Mouse (Mus musculus): ENCODE measurements at regions not wholly inside any gene's neighbourhood (a gene's known extent, or its start where the extent isn't known, plus 50 kb on each side); places are given as distances from the start of the nearest gene placed in this dataset.

DNA sequence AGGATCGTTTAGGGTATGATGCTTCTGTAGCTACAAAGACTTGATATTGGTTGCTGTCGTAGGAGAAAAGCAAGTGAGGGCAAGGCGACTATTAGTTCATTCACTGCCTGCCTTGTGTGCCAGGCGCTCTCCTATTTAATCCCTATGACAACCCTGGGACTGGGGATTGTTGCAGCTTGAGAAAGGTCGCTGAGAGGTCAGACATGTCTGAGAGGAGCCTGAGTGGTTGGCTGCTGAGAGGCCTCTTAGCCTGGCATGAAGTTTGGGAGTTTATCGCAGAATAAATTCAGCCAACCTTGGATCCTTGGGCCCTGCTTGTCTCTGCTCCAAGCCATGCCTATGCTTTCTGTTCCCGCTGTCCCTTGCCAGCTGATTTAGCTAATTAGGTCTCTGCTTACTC lies 65.9 kb upstream of the Gjb5 start:
- TF ChIP-seq POLR2A (IDR thresholded peaks at IDR 0.05; ENCODE audit: insufficient read length, low read depth) (no peak), MAX (IDR thresholded peaks at IDR 0.05; ENCODE audit: low read depth) (no peak), USF1 (IDR thresholded peaks at IDR 0.05; ENCODE audit: low read depth) (no peak), POLR2AphosphoS2 (IDR thresholded peaks at IDR 0.05; ENCODE audit: insufficient read length, low read depth) (no peak), MYOG (IDR thresholded peaks at IDR 0.05; ENCODE audit: control insufficient read depth in 1 of 3, insufficient read depth in 1 of 3, insufficient read length in 2 of 3, low read depth in 2 of 3) (no peak), CEBPB (IDR thresholded peaks at IDR 0.05; ENCODE audit: insufficient read depth, poor library complexity, severe bottlenecking) (no peak), MYOD1 (IDR thresholded peaks at IDR 0.05; ENCODE audit: control insufficient read depth in 1 of 3, insufficient read length in 2 of 3, low read depth in 2 of 3) (no peak), SRF (IDR thresholded peaks at IDR 0.05; ENCODE audit: control insufficient read depth, insufficient read length, low read depth) (no peak), TCF12 (IDR thresholded peaks at IDR 0.05; ENCODE audit: insufficient read depth, poor library complexity, severe bottlenecking) (no peak), E2F4 (IDR thresholded peaks at IDR 0.05; ENCODE audit: insufficient read depth) (no peak), TCF3 (IDR thresholded peaks at IDR 0.05; ENCODE audit: insufficient read length, low read depth) (no peak), REST (IDR thresholded peaks at IDR 0.05; ENCODE audit: insufficient read depth, insufficient read length) (no peak)

Measured in myocyte (in vitro differentiated cells).